Comparison of ENCODE assay signal across 13 mouse cellular contexts in genomic region chr9:91353551-91354433, GRCm38 (mm10). TPM values are rescaled to one million over a fixed set of nuclear protein-coding genes. Genes with fewer than 3 reads are reported as not detected.
A peak's percentile ranks its signal among the peaks of the same experiment; 100 is the strongest.
DNase-seq lines count a peak whose midpoint lies in the region; ATAC-seq lines count a peak whose summit lies in the region.
"Had no signal": no experiment of that assay in that cellular context is flagged by ENCODE, and none has a peak within 500 bp of the region (broad histone marks: within the 10 kb centered on the region; RNA-seq: fewer than 3 reads in every experiment).

No protein-coding gene starts in this region.

- peak overlapping the region; percentile 54 for H3K4me2 ChIP-seq in forebrain, embryonic 11.5 days (ENCODE audit: low read depth, low read length, severe bottlenecking)
- no peak overlapping the region for H3K4me2 ChIP-seq in limb, embryonic 11.5 days (ENCODE audit: low read depth, severe bottlenecking)

- no peaks in the 10 kb centered on the region for H3K36me3 ChIP-seq in forebrain, embryonic 11.5 days (ENCODE audit: control insufficient read depth, insufficient read depth, low read length)
- no peaks in the 10 kb centered on the region for H3K36me3 ChIP-seq in limb, embryonic 11.5 days (ENCODE audit: control insufficient read depth, insufficient read depth, low read length)

- WGBS in forebrain, embryonic 11.5 days, result 5% methylated on average over 37 of the region's 37 CpGs
- 3% methylated on average over 34 of the region's 37 CpGs for WGBS in limb, embryonic 11.5 days

- no peaks in the 10 kb centered on the region for H3K9me3 ChIP-seq in forebrain, embryonic 11.5 days (ENCODE audit: control insufficient read depth, low read length)
- no peaks in the 10 kb centered on the region for H3K9me3 ChIP-seq in limb, embryonic 11.5 days (ENCODE audit: control insufficient read depth, low read length)

- peaks cover 8% of the 10 kb centered on the region; the same call in 1 of the 2 replicates for H3K4me1 ChIP-seq in forebrain, embryonic 11.5 days (replicated peaks; ENCODE audit: control insufficient read depth, insufficient read depth, low read length)
- no peaks in the 10 kb centered on the region for H3K4me1 ChIP-seq in limb, embryonic 11.5 days (ENCODE audit: control insufficient read depth, insufficient read depth, low read length)

- DNase-seq in right cerebral cortex, postnatal 4 days, result peak; percentile 10
- no peak for DNase-seq in right cerebral cortex, adult 18-20 months
- peak; percentile 73 for DNase-seq in forebrain, embryonic 11.5 days (ENCODE audit: low spot score)
- DNase-seq in limb, embryonic 11.5 days (ENCODE audit: low spot score), result peak; percentile 45
- peak; percentile 51 for DNase-seq in retina, postnatal 1 day
- no peak for DNase-seq in thymus, postnatal 10 days (ENCODE audit: low spot score in 2 of 2)
- no peak for DNase-seq in thymus, postnatal 0 days (ENCODE audit: low spot score)
- DNase-seq in left cerebral cortex, postnatal 36 days (ENCODE audit: low spot score in 2 of 2), result no peak
- DNase-seq: kidney, adult 9 months; thymus, postnatal 25 days had no signal

- peaks cover 35% of the 10 kb centered on the region for H3K27me3 ChIP-seq in forebrain, embryonic 11.5 days (ENCODE audit: control insufficient read depth, insufficient read depth, low read length)
- H3K27me3 ChIP-seq in limb, embryonic 11.5 days (ENCODE audit: control insufficient read depth, insufficient read depth, low read length), result peaks cover 72% of the 10 kb centered on the region
- H3K27me3 ChIP-seq: CH12.LX had no signal

- ATAC-seq in forebrain, embryonic 11.5 days (replicated peaks; ENCODE audit: low FRiP score), result peak; percentile 12; the same call in 1 of the 2 replicates
- ATAC-seq in limb, embryonic 11.5 days (ENCODE audit: insufficient number of reproducible peaks, low FRiP score, low TSS enrichment, low read depth), result no peak

- peak overlapping the region; percentile 37 for H3K4me3 ChIP-seq in forebrain, embryonic 11.5 days (ENCODE audit: low read depth, low read length)
- H3K4me3 ChIP-seq in limb, embryonic 11.5 days (ENCODE audit: low read depth, low read length), result no peak overlapping the region

- peak overlapping the region; percentile 64 for H3K9ac ChIP-seq in forebrain, embryonic 11.5 days (ENCODE audit: low read length)
- no peak overlapping the region for H3K9ac ChIP-seq in limb, embryonic 11.5 days (ENCODE audit: low read length)

- intact Hi-C loops in left cerebral cortex, postnatal 36 days (cut with DNase I), result loop anchor here (10.0 kb wide), 1 partner anchor 219 kb away; no protein-coding TSS in a partner anchor

- H3K27ac ChIP-seq in forebrain, embryonic 11.5 days (ENCODE audit: low read depth, low read length), result peak overlapping the region; percentile 86
- no peak overlapping the region for H3K27ac ChIP-seq in limb, embryonic 11.5 days (replicated peaks; ENCODE audit: low read depth, low read length)

RNA-seq across cellular contexts. Expression of gene Zic4, which starts 8.4 kb away (rescaled TPM):
- 58.8 and 59.5 TPM in 2 replicates for polyA plus RNA-seq in forebrain, embryonic 11.5 days (2014; fragmentation: Nextera tagmentation; extraction: Ambion mirVana)
- polyA plus RNA-seq in limb, embryonic 11.5 days (2014; fragmentation: Nextera tagmentation; extraction: Ambion mirVana), result 0.34 and 0.37 TPM in 2 replicates
- polyA plus RNA-seq in thymus, postnatal 0 days (2015; fragmentation: Nextera tagmentation; extraction: Ambion mirVana), result not detected in 2 replicates
- 1 to 10 TPM; 2.8 to 4.7 TPM for total RNA-seq in left cerebral cortex, postnatal 36 days (2021)
- total RNA-seq: CH12.LX; liver, adult 2 months had no signal
- polyA plus RNA-seq: gonadal fat pad, adult 2 months; liver, adult 2 months had no signal

RNA-seq across cellular contexts. Expression of gene Zic1, which starts 11.8 kb away (rescaled TPM):
- polyA plus RNA-seq in forebrain, embryonic 11.5 days (2014; fragmentation: Nextera tagmentation; extraction: Ambion mirVana), result 14.7 and 15.7 TPM in 2 replicates
- polyA plus RNA-seq in limb, embryonic 11.5 days (2014; fragmentation: Nextera tagmentation; extraction: Ambion mirVana), result 0.18 and 0.27 TPM in 2 replicates
- polyA plus RNA-seq in thymus, postnatal 0 days (2015; fragmentation: Nextera tagmentation; extraction: Ambion mirVana), result not detected in 2 replicates
- total RNA-seq in left cerebral cortex, postnatal 36 days (2021), result 10 to 100 TPM in 1 of 2 experiments, 1 to 10 TPM in 1; 7.2 to 15.3 TPM
- total RNA-seq: CH12.LX; liver, adult 2 months had no signal
- polyA plus RNA-seq: gonadal fat pad, adult 2 months; liver, adult 2 months had no signal

Comparison
In these comparisons a context has a peak if more than half of its experiments do, and no peak if none do; other contexts are left out.
1. DNase-seq: peak in right cerebral cortex, postnatal 4 days (single experiment), forebrain, embryonic 11.5 days (single experiment), limb, embryonic 11.5 days (single experiment) and retina, postnatal 1 day (single experiment); none in right cerebral cortex, adult 18-20 months (single experiment), thymus, postnatal 10 days (0 of 2), thymus, postnatal 0 days (single experiment) and left cerebral cortex, postnatal 36 days (0 of 2).
2. RNA of gene Zic4, which starts 8.4 kb away (polyA plus RNA-seq): 58.8 to 59.5 TPM in forebrain, embryonic 11.5 days; 0.34 to 0.37 TPM in limb, embryonic 11.5 days and not detected in thymus, postnatal 0 days; every median in the first group is over 10 times any median in the second.
3. RNA of gene Zic1, which starts 11.8 kb away (polyA plus RNA-seq): 14.7 to 15.7 TPM in forebrain, embryonic 11.5 days; 0.18 to 0.27 TPM in limb, embryonic 11.5 days and not detected in thymus, postnatal 0 days; every median in the first group is over 10 times any median in the second.